Mouse (Mus musculus) bone marrow, adult 2 months (tissue): ENCODE results near the gene Pgc.

ENCODE experiments used
- CTCF ChIP-seq: fragments of 200-500 bp; IDR thresholded peaks from 2 replicates; pipeline ENCODE4 v1.5.1; 2011; ENCODE audit warnings: low read length, control low read depth; ENCODE audit not compliant: control insufficient read depth, insufficient read depth
- POLR2A ChIP-seq: fragments of 200-500 bp; IDR thresholded peaks from 2 replicates; pipeline ENCODE4 v1.6.1; 2011; ENCODE audit warnings: low read depth, mild to moderate bottlenecking, control low read depth, low read length, borderline replicate concordance; ENCODE audit not compliant: control insufficient read depth

- TF ChIP-seq CTCF (no peak), POLR2A (no peak)
Observed at GRCm38 (mm10) chr17:47693671-47694441, 32.8 kb upstream of the Pgc start.
